Mouse (Mus musculus) liver, adult 2 months (tissue): Measurements from ENCODE around the gene Myo15. TPM values are rescaled to one million over a fixed set of nuclear protein-coding genes. Genes with fewer than 3 reads are reported as not detected.

Experiments
- DNase-seq: peaks from one replicate; pipeline ENCODE4 v3.0.0-alpha.2; 2011; ENCODE audit warnings: low read depth, low spot score; ENCODE audit errors: extremely low read depth
- H3K27ac ChIP-seq: fragments of 200-500 bp; replicated peaks from 2 replicates; pipeline ENCODE4 v1.5.1; 2012; ENCODE audit warnings: low read depth, mild to moderate bottlenecking, control low read depth, inconsistent platforms, low read length; ENCODE audit not compliant: insufficient read depth
- H3K27me3 ChIP-seq: fragments of 200-500 bp; 2 replicates; pipeline ENCODE4 v1.6.1; 2012; ENCODE audit warnings: mild to moderate bottlenecking, moderate library complexity, low read length, inconsistent platforms; ENCODE audit not compliant: control insufficient read depth, insufficient read depth
- H3K36me3 ChIP-seq: fragments of 200-500 bp; 2 replicates; pipeline ENCODE4 v1.6.1; 2012; ENCODE audit warnings: low read length, inconsistent platforms; ENCODE audit not compliant: control insufficient read depth, insufficient read depth
- H3K4me1 ChIP-seq: fragments of 200-500 bp; 2 replicates; pipeline ENCODE4 v1.6.1; 2011; ENCODE audit warnings: low read length; ENCODE audit not compliant: control insufficient read depth, insufficient read depth
- H3K4me3 ChIP-seq: fragments of 200-500 bp; 2 replicates; pipeline ENCODE4 v1.5.1; 2011; ENCODE audit warnings: low read depth, mild to moderate bottlenecking, control low read depth, low read length, moderate library complexity; ENCODE audit not compliant: insufficient read depth
- H3K79me2 ChIP-seq: fragments of 200-500 bp; 2 replicates; pipeline ENCODE4 v1.6.1; 2012; ENCODE audit warnings: inconsistent platforms, mild to moderate bottlenecking, low read length, moderate library complexity; ENCODE audit not compliant: control insufficient read depth, insufficient read depth
- H3K9ac ChIP-seq: fragments of 200-500 bp; 2 replicates; pipeline ENCODE4 v1.6.1; 2012; ENCODE audit warnings: low read depth, mild to moderate bottlenecking, control low read depth, inconsistent platforms, low read length
- CTCF ChIP-seq: fragments of 200-500 bp; IDR thresholded peaks from 2 replicates; pipeline ENCODE4 v1.5.1; 2011; ENCODE audit warnings: low read depth, low read length, control low read depth
- POLR2A ChIP-seq: fragments of 200-500 bp; IDR thresholded peaks from 2 replicates; pipeline ENCODE4 v1.6.1; 2011; ENCODE audit warnings: low read length, control low read depth; ENCODE audit not compliant: insufficient read depth; ENCODE audit errors: extremely low read depth
- WGBS: fragments of 180-500 bp; shearing (Covaris S2); methylation state at CpG from one replicate; pipeline ENCODE4 v1.1.7; 2018; 5-methylcytosine and 5-hydroxymethylcytosine counted together
- polyA plus RNA-seq: library from polyadenylated mRNA; depleted of rRNA; stranded (reverse); fragments of >200 nt; gene quantifications from 2 replicates; pipeline ENCODE4 v1.2.3, GENCODE M21; 2012
- total RNA-seq: library from RNA; depleted of rRNA; stranded (reverse); fragments of >200 nt; gene quantifications from 2 replicates; pipeline ENCODE4 v1.2.3, GENCODE M21; 2014

Myo15 gene
- total and polyA plus RNA-seq, 2 experiments: under 0.01 to 0.05 TPM

- Histone ChIP-seq H3K36me3 (no peaks in the 10 kb centered on the region), H3K4me3 (no peak overlapping the region), H3K4me1 (no peaks in the 10 kb centered on the region), H3K9ac (no peak overlapping the region), H3K79me2 (no peaks in the 10 kb centered on the region), H3K27ac (no peak overlapping the region), H3K27me3 (peaks cover 13% of the 10 kb centered on the region)
- DNase-seq: no peak
- TF ChIP-seq POLR2A: no peak
- no peak for TF ChIP-seq CTCF
- 16% methylated on average over 11 of the region's 11 CpGs for WGBS
These were observed 39.8 kb downstream of the Myo15 start for GRCm38 (mm10) chr11:60508950-60509349.

DNA sequence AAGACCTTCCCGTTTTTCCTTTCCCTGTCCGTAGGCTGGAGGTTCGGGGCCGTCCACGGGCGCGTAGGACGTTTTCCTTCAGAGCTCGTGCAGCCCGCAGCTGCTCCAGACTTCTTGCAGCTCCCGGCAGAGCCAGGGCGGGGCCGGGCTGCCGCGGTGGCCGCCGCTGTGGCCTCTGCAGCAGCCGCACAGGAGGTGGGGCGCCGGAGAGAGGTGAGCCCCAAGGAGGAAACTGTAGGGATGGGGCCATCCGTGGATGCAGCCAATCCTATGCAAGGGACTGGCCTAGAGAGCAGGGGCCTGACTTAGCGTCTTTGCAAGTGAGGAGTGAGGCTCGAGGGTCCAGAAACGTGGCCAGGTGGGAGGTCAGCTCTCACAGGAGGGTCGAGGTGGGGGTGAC, 40.4 kb downstream of the Myo15 start:
- 4% methylated on average over 25 of the region's 25 CpGs for WGBS

GRCm38 (mm10) chr11:60511893-60512292, 42.8 kb downstream of the Myo15 start:
- 65% methylated on average over 1 of the region's 1 CpGs for WGBS
- Histone ChIP-seq H3K27ac (no peak overlapping the region), H3K9ac (no peak overlapping the region), H3K36me3 (no peaks in the 10 kb centered on the region), H3K4me3 (no peak overlapping the region), H3K79me2 (no peaks in the 10 kb centered on the region), H3K27me3 (peaks cover 13% of the 10 kb centered on the region), H3K4me1 (no peaks in the 10 kb centered on the region)
- no peak for TF ChIP-seq CTCF
- no peak for TF ChIP-seq POLR2A
- no peak for DNase-seq

More for the DNA sequence above, 40.4 kb downstream of the Myo15 start:
- peaks cover 13% of the 10 kb centered on the region for H3K27me3 ChIP-seq
- H3K4me3 ChIP-seq: no peak overlapping the region
- H3K4me1 ChIP-seq: no peaks in the 10 kb centered on the region
- no peak for DNase-seq
- no peaks in the 10 kb centered on the region for H3K79me2 ChIP-seq
- H3K9ac ChIP-seq: no peak overlapping the region
- no peak overlapping the region for H3K27ac ChIP-seq
- H3K36me3 ChIP-seq: no peaks in the 10 kb centered on the region
- TF ChIP-seq CTCF: no peak
- TF ChIP-seq POLR2A: no peak

DNA sequence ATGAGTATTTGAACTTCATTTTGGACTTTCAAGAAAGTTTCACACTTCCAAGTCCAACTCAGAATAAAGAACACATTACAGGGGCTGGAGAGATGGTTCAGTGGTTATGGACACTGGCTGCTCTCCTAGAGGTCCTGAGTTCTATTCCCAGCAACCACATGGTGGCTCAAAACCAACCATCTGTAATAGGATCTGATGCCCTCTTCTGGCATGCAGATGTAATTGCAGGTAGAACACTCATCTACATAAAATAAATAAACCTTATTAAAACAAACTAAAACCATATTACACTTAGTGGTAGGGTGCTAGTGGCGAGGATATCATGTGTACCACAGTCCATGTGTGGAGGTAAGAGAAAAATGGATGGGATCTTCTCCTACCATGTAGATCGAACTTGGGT, 43.4 kb downstream of the Myo15 start:
- no peaks in the 10 kb centered on the region for H3K4me1 ChIP-seq
- H3K36me3 ChIP-seq: no peaks in the 10 kb centered on the region
- H3K9ac ChIP-seq: no peak overlapping the region
- DNase-seq: no peak
- no peaks in the 10 kb centered on the region for H3K79me2 ChIP-seq
- H3K27me3 ChIP-seq: peaks cover 13% of the 10 kb centered on the region
- TF ChIP-seq CTCF (peak; percentile 10; the same call in 1 of the 2 replicates), POLR2A (no peak)
- H3K27ac ChIP-seq: no peak overlapping the region
- H3K4me3 ChIP-seq: no peak overlapping the region
- WGBS: 85% methylated on average over 2 of the region's 2 CpGs

DNA sequence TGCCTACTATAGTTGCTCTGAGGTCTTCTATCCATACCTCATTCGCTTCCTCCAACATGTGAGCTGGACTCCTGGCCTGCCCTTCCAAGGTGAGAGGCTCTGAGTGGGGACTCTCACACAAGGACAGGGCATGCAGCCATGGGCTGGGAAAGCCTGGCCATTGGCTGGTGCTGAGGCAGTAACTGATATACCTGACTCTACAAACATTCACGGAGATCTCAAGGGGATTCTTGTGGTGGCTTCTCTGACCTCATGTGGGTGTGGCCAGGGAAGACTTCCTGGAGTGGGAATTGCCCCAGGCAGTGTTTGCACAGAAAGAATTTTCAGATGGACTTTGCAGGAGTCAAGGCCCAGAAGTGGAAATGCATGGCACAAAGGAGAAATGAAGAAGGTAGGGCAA, 45.8 kb downstream of the Myo15 start:
- Histone ChIP-seq H3K4me1 (no peaks in the 10 kb centered on the region), H3K9ac (no peak overlapping the region), H3K36me3 (no peaks in the 10 kb centered on the region), H3K79me2 (no peaks in the 10 kb centered on the region), H3K27me3 (no peaks in the 10 kb centered on the region), H3K27ac (no peak overlapping the region), H3K4me3 (no peak overlapping the region)
- TF ChIP-seq CTCF (no peak), POLR2A (no peak)
- WGBS: 76% methylated on average over 2 of the region's 2 CpGs
- no peak for DNase-seq

GRCm38 (mm10) chr11:60518305-60518704, 49.2 kb downstream of the Myo15 start:
- no peaks in the 10 kb centered on the region for H3K4me1 ChIP-seq
- no peak for DNase-seq
- no peaks in the 10 kb centered on the region for H3K36me3 ChIP-seq
- TF ChIP-seq POLR2A: no peak
- TF ChIP-seq CTCF: no peak
- H3K9ac ChIP-seq: no peak overlapping the region
- no peak overlapping the region for H3K27ac ChIP-seq
- no peak overlapping the region for H3K4me3 ChIP-seq
- no peaks in the 10 kb centered on the region for H3K79me2 ChIP-seq
- WGBS: 75% methylated on average over 4 of the region's 4 CpGs
- H3K27me3 ChIP-seq: no peaks in the 10 kb centered on the region
